Mouse (Mus musculus) embryonic stem cell, embryonic (primary cell): ENCODE measurements around the gene Hsp90aa1.

ENCODE experiments used
- CTCF ChIA-PET, 4 experiments: fragments of 300-600 bp in 2 of 4; fragments of 350-600 bp in 2 of 4; sonication (Branson Sonifier 250); formaldehyde crosslinking; loops; one replicate each; lab custom pipeline; 2022; ENCODE audit warnings: inconsistent platforms in 2 of 4; lab: Charles Lee
- POLR2A ChIA-PET, 4 experiments: fragments of 300-600 bp in 2 of 4; fragments of 350-600 bp in 2 of 4; sonication (Branson Sonifier 250); formaldehyde crosslinking; loops; one replicate each; lab custom pipeline; 2022; ENCODE audit warnings: antibody characterized with exemption in 4 of 4, inconsistent platforms in 1 of 4; lab: Charles Lee

Gene Hsp90aa1

DNA sequence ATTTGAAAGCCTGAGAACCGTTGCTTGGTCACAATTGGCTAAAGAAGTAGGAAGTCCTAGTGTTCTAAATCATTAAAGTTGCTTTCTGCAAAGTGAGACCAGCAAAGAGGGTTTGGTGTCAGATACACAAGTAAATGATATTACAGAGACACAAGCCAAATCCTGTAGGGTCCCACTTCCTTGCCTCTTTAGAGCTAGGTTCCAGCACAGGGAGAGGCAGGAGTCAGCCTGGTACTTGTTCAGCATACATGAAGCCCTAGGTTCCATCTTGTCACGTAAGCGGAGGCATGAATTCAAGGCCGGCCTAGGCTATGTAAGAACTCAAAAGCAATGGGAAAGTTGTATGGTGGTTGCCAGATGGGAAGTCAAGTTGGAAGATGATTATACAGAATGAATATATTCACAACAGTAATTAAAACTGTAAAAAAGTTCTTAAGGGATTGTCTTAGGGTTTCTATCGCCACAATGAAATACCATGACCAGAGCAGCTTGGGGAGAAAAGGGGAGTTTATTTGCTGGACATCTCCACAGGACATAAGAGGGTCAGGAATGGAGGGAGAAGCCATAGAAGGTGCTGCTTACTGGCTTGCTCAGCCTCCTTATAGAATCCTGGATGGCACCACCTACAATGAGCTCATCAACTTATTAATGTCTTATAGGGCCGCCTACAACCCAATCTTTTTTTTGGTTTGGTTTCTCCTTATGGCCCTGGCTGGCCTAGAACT, 12.4 kb downstream of the Hsp90aa1 start:
- POLR2A ChIA-PET: interaction anchor here (0.6 to 26.2 kb wide), 39 partner anchors 9 to 273 kb away, joined by 3 to 781 read pairs (median 4); partner anchors contain the start of genes Hsp90aa1 (in 4 of the 4) and Wdr20 (in 2 of the 4)
- CTCF ChIA-PET: interaction anchor here (0.5 to 2.5 kb wide), 7 partner anchors 11 to 271 kb away, joined by 3 to 9 read pairs (median 7); partner anchors contain the start of gene Hsp90aa1 (in 1 of the 4)

DNA sequence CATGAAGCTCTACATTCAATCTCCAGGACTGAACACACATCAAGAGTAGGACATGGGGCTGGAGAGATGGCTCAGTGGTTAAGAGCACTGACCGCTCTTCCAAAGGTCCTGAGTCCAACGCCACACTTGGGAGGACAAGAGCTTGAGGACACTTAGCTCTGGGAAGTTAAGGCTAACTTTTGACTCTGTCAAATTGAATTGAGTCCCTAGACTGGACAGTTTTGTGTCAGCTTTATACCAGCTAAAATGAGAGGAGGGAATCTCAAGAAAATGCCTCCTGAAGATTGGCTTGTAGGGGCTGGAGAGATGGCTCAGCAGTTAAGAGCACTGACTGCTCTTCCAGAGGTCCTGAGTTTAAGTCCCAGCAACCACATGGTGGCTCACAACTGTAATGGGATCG, 13.6 kb downstream of the Hsp90aa1 start:
- ChIA-PET CTCF (interaction anchor here in 3 of 4 experiments (0.6 to 2.5 kb wide), 9 partner anchors 13 to 290 kb away, joined by 3 to 9 read pairs (median 7); partner anchors contain the start of gene Hsp90aa1 (in 2 of the 3)), POLR2A (interaction anchor here (0.6 to 26.2 kb wide), 51 partner anchors 9 to 272 kb away, joined by 3 to 781 read pairs (median 5); partner anchors contain the start of genes Hsp90aa1 (in 4 of the 4) and Wdr20 (in 2 of the 4))

DNA sequence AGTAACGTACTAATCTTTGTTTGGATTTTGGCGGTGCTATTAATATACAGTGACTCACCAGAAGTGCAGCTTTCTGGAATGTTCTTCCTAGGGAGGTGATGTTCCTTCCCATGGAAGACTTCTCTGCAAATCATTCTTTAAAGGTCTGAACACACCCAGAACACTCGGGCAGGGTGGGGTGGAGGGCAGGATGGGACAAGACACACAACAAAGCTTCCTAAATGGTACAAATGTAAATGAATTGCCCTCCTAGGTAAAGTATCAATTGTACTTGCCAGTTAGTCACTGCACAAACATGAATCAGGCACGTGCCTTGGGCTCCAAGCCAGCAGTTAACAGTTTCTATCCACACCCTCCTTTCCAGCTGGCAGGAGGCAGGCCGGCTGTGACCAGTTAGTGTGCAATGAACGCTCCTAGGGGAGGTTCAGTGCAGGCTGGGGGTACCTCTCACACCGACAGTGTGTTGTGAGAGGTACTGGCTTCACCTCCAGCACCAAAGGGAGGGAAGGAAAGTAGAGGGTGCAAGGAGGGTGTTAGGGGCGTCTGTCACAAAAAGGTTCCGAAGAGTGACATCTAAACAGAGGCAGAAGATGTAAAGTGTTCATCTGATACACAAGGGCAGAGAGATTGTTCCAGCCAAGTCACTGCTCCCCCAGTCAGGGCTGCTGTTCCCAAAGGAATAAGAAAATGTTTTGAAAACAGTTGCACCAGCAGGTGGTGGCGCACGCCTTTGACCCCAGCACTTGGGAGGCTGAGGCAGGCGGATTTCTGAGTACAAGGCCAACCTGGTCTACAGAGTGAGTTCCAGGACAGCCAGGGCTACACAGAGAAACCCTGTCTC, 14.4 kb downstream of the Hsp90aa1 start:
- CTCF ChIA-PET: interaction anchor here in 3 of 4 experiments (0.6 to 2.5 kb wide), 11 partner anchors 10 to 269 kb away, joined by 3 to 9 read pairs (median 4); partner anchors contain the start of gene Hsp90aa1 (in 2 of the 3)
- POLR2A ChIA-PET: interaction anchor here (0.5 to 26.2 kb wide), 68 partner anchors 8 to 1226 kb away, joined by 3 to 781 read pairs (median 4); partner anchors contain the start of genes Hsp90aa1 (in 4 of the 4) and Wdr20 (in 3 of the 4)

DNA sequence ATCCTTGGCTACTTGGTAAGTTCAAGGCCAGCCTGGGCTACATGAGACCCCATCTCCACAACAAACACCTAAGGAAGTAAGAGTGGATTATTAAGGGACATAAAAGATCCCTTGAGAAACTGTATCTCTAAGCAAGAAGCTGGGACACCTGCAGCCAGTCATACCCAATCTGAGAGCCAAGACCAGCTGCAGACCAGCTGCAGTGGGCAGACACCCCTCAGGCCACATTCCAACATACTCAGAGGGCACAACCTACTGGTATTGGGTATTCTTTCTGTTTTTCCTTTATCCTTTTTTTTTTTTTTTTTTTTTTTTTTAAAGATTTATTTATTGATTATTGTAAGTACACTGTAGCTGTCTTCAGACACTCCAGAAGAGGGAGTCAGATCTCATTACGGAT, 18.9 kb downstream of the Hsp90aa1 start:
- ChIA-PET POLR2A (interaction anchor here (0.7 to 26.2 kb wide), 9 partner anchors 9 to 264 kb away, joined by 3 to 781 read pairs (median 4); partner anchors contain the start of gene Hsp90aa1 (in 3 of the 4)), CTCF (interaction anchor here in 3 of 4 experiments (0.6 to 1.9 kb wide), 4 partner anchors 9 to 563 kb away, joined by 3 to 15 read pairs (median 7); partner anchors contain the start of gene Hsp90aa1 (in 1 of the 3))

DNA sequence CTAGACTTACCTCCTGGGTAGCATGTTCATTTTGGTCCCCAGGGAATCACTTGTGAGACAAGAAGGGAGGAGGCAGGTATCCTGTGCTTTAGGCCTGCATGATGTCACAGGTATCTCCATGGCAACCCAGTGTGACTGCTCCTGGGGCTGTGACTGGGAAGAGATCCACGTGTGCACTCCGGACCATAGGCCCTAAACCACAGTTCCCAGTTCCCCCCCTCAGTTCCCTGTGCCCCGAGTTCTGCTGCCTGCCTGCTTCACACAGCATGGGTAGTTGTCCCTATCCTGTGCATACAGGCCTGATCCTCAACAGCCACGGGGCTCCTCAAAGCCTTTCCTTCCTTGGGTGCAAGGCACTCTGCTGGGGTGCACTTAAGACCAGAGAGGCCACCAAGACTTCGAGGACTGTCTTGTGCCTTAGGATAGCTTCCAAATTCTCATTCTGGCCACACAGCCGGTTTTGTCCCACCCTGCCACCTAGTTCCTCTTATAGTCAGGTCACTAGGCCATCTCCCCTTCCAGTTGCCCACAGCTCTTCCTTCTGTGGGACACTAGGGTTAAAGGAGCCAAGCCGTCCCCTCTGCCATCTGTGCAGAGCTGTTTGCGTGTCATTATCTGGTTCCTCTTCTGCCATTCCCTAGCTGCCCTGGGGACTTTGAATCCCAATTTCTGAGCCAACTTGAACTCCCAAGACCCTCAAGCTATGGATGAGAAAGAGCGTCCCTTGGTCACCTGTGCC, 19.8 kb downstream of the Hsp90aa1 start, which contains the start of gene 1700001K19Rik:
TSS of gene 1700001K19Rik (minus strand) at position 59 of the 739 bp plus-strand sequence.
- ChIA-PET CTCF (interaction anchor here in 3 of 4 experiments (0.6 to 1.3 kb wide), 3 partner anchors 9 to 562 kb away, joined by 3 to 15 read pairs (median 5); no protein-coding TSS in a partner anchor), POLR2A (interaction anchor here in 3 of 4 experiments (0.6 to 26.2 kb wide), 12 partner anchors 8 to 1675 kb away, joined by 3 to 781 read pairs (median 4); partner anchors contain the start of gene Hsp90aa1 (in 2 of the 3))

DNA sequence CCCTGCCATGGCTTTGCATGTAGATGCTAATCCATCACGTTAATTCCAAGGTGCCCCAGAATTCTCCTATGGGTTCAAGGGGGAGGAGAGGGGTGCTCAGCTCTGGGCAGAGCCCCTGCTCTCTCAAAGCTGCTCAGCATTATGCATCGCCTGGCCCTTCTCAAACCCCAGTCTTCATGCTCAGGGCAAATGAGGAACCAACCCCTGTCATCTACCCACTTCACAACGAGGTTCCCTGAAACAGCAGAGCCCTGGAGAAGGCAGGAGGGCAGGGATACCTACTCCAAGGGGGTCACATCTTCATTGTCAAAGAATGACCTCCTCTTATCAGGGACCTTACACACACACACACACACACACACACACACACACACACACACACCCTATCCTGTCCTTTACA, 20.6 kb downstream of the Hsp90aa1 start:
- ChIA-PET CTCF (interaction anchor here in 1 of 4 experiments (0.6 to 3.7 kb wide), 3 partner anchors 11 to 45 kb away, joined by 5 to 15 read pairs (median 5); partner anchors contain the start of gene Hsp90aa1), POLR2A (interaction anchor here in 3 of 4 experiments (0.6 to 26.2 kb wide), 15 partner anchors 9 to 1675 kb away, joined by 3 to 781 read pairs (median 3); partner anchors contain the start of gene Hsp90aa1 (in 2 of the 3))

DNA sequence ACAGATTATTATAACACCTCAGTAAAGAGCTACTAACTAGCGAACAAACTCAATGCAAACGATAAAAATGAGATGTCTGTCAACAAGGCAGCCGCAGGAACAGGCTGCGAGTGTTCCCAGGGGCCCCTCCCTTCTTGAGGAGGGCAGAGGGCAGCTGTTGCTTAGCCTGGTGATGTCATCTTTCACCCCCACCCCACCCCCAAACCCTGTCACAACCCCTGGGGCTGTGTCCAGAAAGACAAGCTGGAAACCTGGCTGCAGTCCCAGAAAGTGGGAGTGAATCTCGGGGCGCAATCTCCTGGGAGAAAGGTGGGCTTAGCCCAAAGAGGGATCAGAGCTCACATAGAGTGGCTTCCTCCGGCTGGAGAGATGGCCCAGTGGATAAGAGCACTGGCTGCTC, 21.3 kb downstream of the Hsp90aa1 start:
- ChIA-PET POLR2A (interaction anchor here in 3 of 4 experiments (0.6 to 26.2 kb wide), 17 partner anchors 6 to 265 kb away, joined by 3 to 781 read pairs (median 4); partner anchors contain the start of gene Hsp90aa1 (in 2 of the 3)), CTCF (interaction anchor here in 3 of 4 experiments (0.6 to 3.7 kb wide), 8 partner anchors 10 to 264 kb away, joined by 3 to 15 read pairs (median 4); partner anchors contain the start of gene Hsp90aa1 (in 1 of the 3))

DNA sequence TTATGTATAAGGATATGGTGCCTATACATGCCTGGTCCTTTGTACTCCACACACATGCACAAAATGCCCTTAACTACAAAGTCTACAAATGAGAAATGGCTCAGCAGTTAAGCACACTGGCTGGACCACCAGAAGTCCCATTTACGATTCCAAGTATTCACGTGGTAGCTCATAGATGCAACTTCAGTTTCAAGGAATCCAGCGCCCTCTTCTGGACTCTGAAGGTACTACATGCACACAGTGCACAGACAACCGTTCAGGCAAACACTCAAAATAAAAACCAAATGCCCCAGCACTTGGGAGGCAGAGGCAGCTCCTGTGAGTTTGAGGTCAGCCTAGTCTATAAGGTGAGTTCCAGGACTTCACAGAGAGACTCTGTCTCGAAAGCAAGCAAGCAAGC, 28.3 kb downstream of the Hsp90aa1 start:
- CTCF ChIA-PET: interaction anchor here (0.5 to 6.3 kb wide), 80 partner anchors 8 to 1306 kb away, joined by 3 to 106 read pairs (median 4); partner anchors contain the start of genes Hsp90aa1 (in 4 of the 4), 1700001K19Rik (in 1 of the 4), Dync1h1 (in 1 of the 4) and Rcor1 (in 1 of the 4)
- POLR2A ChIA-PET: interaction anchor here (0.6 to 26.2 kb wide), 45 partner anchors 8 to 864 kb away, joined by 3 to 781 read pairs (median 4); partner anchors contain the start of genes Hsp90aa1 (in 3 of the 4), 1700001K19Rik (in 1 of the 4), Eif5 (in 1 of the 4) and Wdr20 (in 1 of the 4)

DNA sequence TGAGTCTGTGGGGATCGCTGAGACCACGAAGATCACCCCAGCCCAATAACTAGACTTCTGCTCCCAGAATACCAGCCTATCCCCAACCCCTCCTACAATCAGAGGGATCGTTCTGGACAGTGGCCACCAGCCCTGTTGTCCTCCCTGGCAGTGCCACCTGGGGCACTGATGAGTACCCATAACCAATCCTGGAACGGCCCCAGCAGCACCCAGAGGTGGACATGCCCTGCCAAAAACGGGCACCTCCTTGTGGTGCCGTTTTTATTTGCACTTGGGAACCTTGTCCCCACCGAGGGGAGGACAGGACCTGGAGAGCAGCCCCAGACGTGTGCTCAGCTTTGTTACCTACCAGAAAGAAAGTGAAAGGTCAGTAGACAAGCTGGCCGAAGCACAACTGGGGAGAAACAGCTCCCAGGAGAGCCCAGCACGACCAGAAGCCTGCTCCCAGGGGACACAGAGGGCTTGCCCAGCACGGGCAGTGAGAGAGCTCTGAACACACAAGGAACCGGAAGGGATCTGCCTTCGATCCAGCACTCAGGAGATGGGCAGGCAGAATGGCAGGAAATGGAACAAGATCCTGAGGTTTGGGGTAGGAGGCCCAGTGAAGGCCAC, 35.0 kb downstream of the Hsp90aa1 start:
- ChIA-PET POLR2A (interaction anchor here in 3 of 4 experiments (0.8 to 1.5 kb wide), 6 partner anchors 9 to 148 kb away, joined by 3 to 8 read pairs (median 5); no protein-coding TSS in a partner anchor), CTCF (interaction anchor here in 1 of 4 experiments (0.6 kb wide), 1 partner anchor 291 kb away, joined by 3 read pairs; no protein-coding TSS in a partner anchor)

DNA sequence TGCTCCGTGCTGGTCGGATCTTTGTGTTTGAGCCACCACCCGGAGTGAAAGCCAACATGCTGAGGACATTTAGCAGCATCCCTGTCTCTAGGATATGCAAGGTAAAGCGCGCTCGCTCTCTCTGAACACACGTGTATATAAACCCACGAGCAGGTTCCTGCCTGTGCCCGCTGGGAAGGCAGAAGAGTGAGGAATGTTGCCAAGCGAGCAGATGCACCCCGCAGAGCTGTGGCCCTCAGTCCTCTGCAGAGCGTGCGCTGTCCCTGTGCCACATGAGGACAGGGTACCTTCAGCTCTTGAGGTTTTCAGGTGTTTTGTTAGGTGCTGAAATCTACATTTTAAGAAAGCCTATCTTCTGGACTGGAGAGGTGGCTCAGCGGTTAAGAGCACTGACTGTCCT, 40.8 kb downstream of the Hsp90aa1 start:
- CTCF ChIA-PET: interaction anchor here in 1 of 4 experiments (1.0 kb wide), 1 partner anchor 34 kb away, joined by 3 read pairs; no protein-coding TSS in a partner anchor
- POLR2A ChIA-PET: interaction anchor here in 3 of 4 experiments (0.5 to 2.8 kb wide), 6 partner anchors 10 to 232 kb away, joined by 3 to 12 read pairs (median 4); partner anchors contain the start of gene Hsp90aa1 (in 1 of the 3)

DNA sequence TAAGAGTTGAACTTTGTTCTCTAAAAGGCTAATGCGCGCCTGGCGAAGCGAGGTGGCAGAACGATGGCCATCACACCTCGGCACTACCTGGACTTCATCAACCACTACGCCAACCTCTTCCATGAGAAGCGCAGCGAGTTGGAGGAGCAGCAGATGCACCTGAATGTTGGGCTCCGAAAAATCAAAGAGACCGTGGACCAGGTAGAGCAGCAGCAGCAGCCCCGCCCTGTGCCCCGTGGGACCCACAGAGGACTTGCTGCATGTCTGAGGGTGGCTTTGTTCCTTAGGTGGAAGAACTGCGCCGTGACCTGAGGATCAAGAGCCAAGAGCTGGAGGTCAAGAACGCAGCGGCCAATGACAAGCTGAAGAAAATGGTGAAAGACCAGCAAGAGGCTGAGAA, 51.1 kb downstream of the Hsp90aa1 start:
- ChIA-PET POLR2A (interaction anchor here (0.5 to 4.1 kb wide), 13 partner anchors 11 to 310 kb away, joined by 3 to 14 read pairs (median 4); no protein-coding TSS in a partner anchor), CTCF (interaction anchor here in 3 of 4 experiments (0.6 to 1.4 kb wide), 6 partner anchors 13 to 239 kb away, joined by 3 to 8 read pairs (median 3); partner anchors contain the start of gene Hsp90aa1 (in 1 of the 3))

DNA sequence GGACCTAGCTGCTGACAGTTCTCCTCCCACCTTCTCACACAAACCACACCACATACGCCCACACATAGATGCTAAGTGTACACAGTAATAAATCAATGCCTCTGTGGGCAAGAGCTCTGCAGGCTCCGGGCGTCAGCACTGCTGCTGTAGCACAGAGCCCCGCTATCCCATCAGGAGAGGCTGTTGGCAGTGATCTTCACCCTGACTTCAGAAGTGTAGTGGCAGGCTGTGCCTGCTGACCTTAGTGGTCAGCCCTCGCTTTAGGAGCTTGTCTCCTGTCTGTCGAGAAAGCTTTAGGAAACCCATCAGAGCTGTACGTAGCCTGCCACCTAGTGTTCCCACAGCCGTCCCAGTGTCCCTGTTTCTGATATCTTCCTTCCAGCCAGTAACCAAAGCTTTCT, 52.3 kb downstream of the Hsp90aa1 start:
- POLR2A ChIA-PET: interaction anchor here in 3 of 4 experiments (0.5 to 4.1 kb wide), 20 partner anchors 9 to 221 kb away, joined by 3 to 14 read pairs (median 4); partner anchors contain the start of gene Hsp90aa1 (in 1 of the 3)
- CTCF ChIA-PET: interaction anchor here in 2 of 4 experiments (0.6 to 1.9 kb wide), 8 partner anchors 24 to 233 kb away, joined by 3 to 5 read pairs (median 4); no protein-coding TSS in a partner anchor
